Mouse (Mus musculus): ENCODE data around the gene Fgfr2. TPM values are rescaled to one million over a fixed set of nuclear protein-coding genes. Genes with fewer than 3 reads are reported as not detected.

Gene Fgfr2
- polyA plus RNA-seq, 1 experiment from 2014 or later, result 93.6 TPM

GRCm38 (mm10) chr7:131909611-131910010 lies 1213.5 kb downstream of the Fgfr2 start:
- 62% methylated on average over 4 of the region's 4 CpGs for WGBS
- Histone ChIP-seq H3K4me1 (replicated peaks; ENCODE audit: control insufficient read depth, insufficient read depth, low read length) (no peaks in the 10 kb centered on the region), H3K4me2 (ENCODE audit: low read depth, low read length, severe bottlenecking) (no peak overlapping the region), H3K36me3 (ENCODE audit: control insufficient read depth, insufficient read depth, low read length) (no peaks in the 10 kb centered on the region), H3K4me3 (ENCODE audit: low read depth, low read length) (no peak overlapping the region), H3K27ac (ENCODE audit: low read depth, low read length) (no peak overlapping the region), H3K9me3 (ENCODE audit: control insufficient read depth, low read length) (no peaks in the 10 kb centered on the region), H3K9ac (ENCODE audit: low read length) (no peak overlapping the region), H3K27me3 (ENCODE audit: control insufficient read depth, insufficient read depth, low read length) (no peaks in the 10 kb centered on the region)
- DNase-seq (ENCODE audit: low spot score) (no peak), ATAC-seq (replicated peaks; ENCODE audit: low FRiP score) (no peak)

- Histone ChIP-seq H3K9ac (ENCODE audit: low read length) (no peak overlapping the region), H3K4me3 (ENCODE audit: low read depth, low read length) (no peak overlapping the region), H3K36me3 (ENCODE audit: control insufficient read depth, insufficient read depth, low read length) (no peaks in the 10 kb centered on the region), H3K4me1 (replicated peaks; ENCODE audit: control insufficient read depth, insufficient read depth, low read length) (no peaks in the 10 kb centered on the region), H3K4me2 (ENCODE audit: low read depth, low read length, severe bottlenecking) (no peak overlapping the region), H3K27ac (ENCODE audit: low read depth, low read length) (no peak overlapping the region), H3K9me3 (ENCODE audit: control insufficient read depth, low read length) (no peaks in the 10 kb centered on the region), H3K27me3 (ENCODE audit: control insufficient read depth, insufficient read depth, low read length) (no peaks in the 10 kb centered on the region)
- DNase-seq (ENCODE audit: low spot score), result no peak
- no peak for ATAC-seq (replicated peaks; ENCODE audit: low FRiP score)
- 87% methylated on average over 10 of the region's 10 CpGs for WGBS
Measured at GRCm38 (mm10) chr7:131906499-131907190, 1216.5 kb downstream of the Fgfr2 start.

GRCm38 (mm10) chr7:131899356-131899755 lies 1223.8 kb downstream of the Fgfr2 start:
- Histone ChIP-seq H3K4me1 (replicated peaks; ENCODE audit: control insufficient read depth, insufficient read depth, low read length) (no peaks in the 10 kb centered on the region), H3K4me3 (ENCODE audit: low read depth, low read length) (no peak overlapping the region), H3K4me2 (ENCODE audit: low read depth, low read length, severe bottlenecking) (no peak overlapping the region), H3K27ac (ENCODE audit: low read depth, low read length) (no peak overlapping the region), H3K9me3 (ENCODE audit: control insufficient read depth, low read length) (peaks cover 4% of the 10 kb centered on the region; the same call in 1 of the 2 replicates), H3K9ac (ENCODE audit: low read length) (no peak overlapping the region), H3K36me3 (ENCODE audit: control insufficient read depth, insufficient read depth, low read length) (no peaks in the 10 kb centered on the region), H3K27me3 (ENCODE audit: control insufficient read depth, insufficient read depth, low read length) (no peaks in the 10 kb centered on the region)
- DNase-seq (ENCODE audit: low spot score) (peak; percentile 79), ATAC-seq (replicated peaks; ENCODE audit: low FRiP score) (no peak)
- WGBS, result 4% methylated on average over 2 of the region's 2 CpGs

GRCm38 (mm10) chr7:131897282-131897681 lies 1225.9 kb downstream of the Fgfr2 start:
- peaks cover 6% of the 10 kb centered on the region; the same call in 1 of the 2 replicates for H3K9me3 ChIP-seq (ENCODE audit: control insufficient read depth, low read length)
- H3K4me3 ChIP-seq (ENCODE audit: low read depth, low read length), result no peak overlapping the region
- no peak overlapping the region for H3K4me2 ChIP-seq (ENCODE audit: low read depth, low read length, severe bottlenecking)
- no peak overlapping the region for H3K27ac ChIP-seq (ENCODE audit: low read depth, low read length)
- no peaks in the 10 kb centered on the region for H3K36me3 ChIP-seq (ENCODE audit: control insufficient read depth, insufficient read depth, low read length)
- ATAC-seq (replicated peaks; ENCODE audit: low FRiP score) (no peak), DNase-seq (ENCODE audit: low spot score) (no peak)
- no peaks in the 10 kb centered on the region for H3K27me3 ChIP-seq (ENCODE audit: control insufficient read depth, insufficient read depth, low read length)
- no peak overlapping the region for H3K9ac ChIP-seq (ENCODE audit: low read length)
- no peaks in the 10 kb centered on the region for H3K4me1 ChIP-seq (replicated peaks; ENCODE audit: control insufficient read depth, insufficient read depth, low read length)
- WGBS, result 14% methylated on average over 4 of the region's 4 CpGs

- no peak overlapping the region for H3K9ac ChIP-seq (ENCODE audit: low read length)
- no peaks in the 10 kb centered on the region for H3K9me3 ChIP-seq (ENCODE audit: control insufficient read depth, low read length)
- peaks cover 19% of the 10 kb centered on the region; the same call in 1 of the 2 replicates for H3K27me3 ChIP-seq (ENCODE audit: control insufficient read depth, insufficient read depth, low read length)
- H3K4me2 ChIP-seq (ENCODE audit: low read depth, low read length, severe bottlenecking), result no peak overlapping the region
- no peaks in the 10 kb centered on the region for H3K36me3 ChIP-seq (ENCODE audit: control insufficient read depth, insufficient read depth, low read length)
- DNase-seq (ENCODE audit: low spot score), result no peak
- no peak for ATAC-seq (replicated peaks; ENCODE audit: low FRiP score)
- no peak overlapping the region for H3K4me3 ChIP-seq (ENCODE audit: low read depth, low read length)
- 70% methylated on average over 6 of the region's 6 CpGs for WGBS
- no peaks in the 10 kb centered on the region for H3K4me1 ChIP-seq (replicated peaks; ENCODE audit: control insufficient read depth, insufficient read depth, low read length)
- H3K27ac ChIP-seq (ENCODE audit: low read depth, low read length), result no peak overlapping the region
Measured at GRCm38 (mm10) chr7:131882824-131883223, 1240.3 kb downstream of the Fgfr2 start.

- H3K9me3 ChIP-seq (ENCODE audit: control insufficient read depth, low read length), result no peaks in the 10 kb centered on the region
- no peak overlapping the region for H3K4me2 ChIP-seq (ENCODE audit: low read depth, low read length, severe bottlenecking)
- no peak overlapping the region for H3K27ac ChIP-seq (ENCODE audit: low read depth, low read length)
- H3K27me3 ChIP-seq (ENCODE audit: control insufficient read depth, insufficient read depth, low read length), result peaks cover 19% of the 10 kb centered on the region; the same call in 1 of the 2 replicates
- no peaks in the 10 kb centered on the region for H3K4me1 ChIP-seq (replicated peaks; ENCODE audit: control insufficient read depth, insufficient read depth, low read length)
- no peak overlapping the region for H3K9ac ChIP-seq (ENCODE audit: low read length)
- H3K36me3 ChIP-seq (ENCODE audit: control insufficient read depth, insufficient read depth, low read length), result no peaks in the 10 kb centered on the region
- DNase-seq (ENCODE audit: low spot score), result peak; percentile 89
- peak; percentile 44; the same call in 1 of the 2 replicates for ATAC-seq (replicated peaks; ENCODE audit: low FRiP score)
- no peak overlapping the region for H3K4me3 ChIP-seq (ENCODE audit: low read depth, low read length)
- 51% methylated on average over 5 of the region's 5 CpGs for WGBS
Measured at GRCm38 (mm10) chr7:131881876-131882615, 1241.1 kb downstream of the Fgfr2 start.

- Histone ChIP-seq H3K27me3 (ENCODE audit: control insufficient read depth, insufficient read depth, low read length) (peaks cover 19% of the 10 kb centered on the region; the same call in 1 of the 2 replicates), H3K9ac (ENCODE audit: low read length) (no peak overlapping the region), H3K4me3 (ENCODE audit: low read depth, low read length) (no peak overlapping the region), H3K9me3 (ENCODE audit: control insufficient read depth, low read length) (no peaks in the 10 kb centered on the region), H3K4me1 (replicated peaks; ENCODE audit: control insufficient read depth, insufficient read depth, low read length) (no peaks in the 10 kb centered on the region), H3K27ac (ENCODE audit: low read depth, low read length) (no peak overlapping the region), H3K36me3 (ENCODE audit: control insufficient read depth, insufficient read depth, low read length) (no peaks in the 10 kb centered on the region), H3K4me2 (ENCODE audit: low read depth, low read length, severe bottlenecking) (no peak overlapping the region)
- DNase-seq (ENCODE audit: low spot score), result no peak
- no peak for ATAC-seq (replicated peaks; ENCODE audit: low FRiP score)
- WGBS, result 85% methylated on average over 5 of the region's 5 CpGs
Measured at GRCm38 (mm10) chr7:131880150-131880549, 1243.0 kb downstream of the Fgfr2 start.

GRCm38 (mm10) chr7:131878846-131879245 lies 1244.3 kb downstream of the Fgfr2 start:
- WGBS, result 76% methylated on average over 8 of the region's 8 CpGs
- ATAC-seq (replicated peaks; ENCODE audit: low FRiP score), result no peak
- peaks cover 19% of the 10 kb centered on the region; the same call in 1 of the 2 replicates for H3K27me3 ChIP-seq (ENCODE audit: control insufficient read depth, insufficient read depth, low read length)

More at GRCm38 (mm10) chr7:131878846-131879245, 1244.3 kb downstream of the Fgfr2 start:
- no peak overlapping the region for H3K27ac ChIP-seq (ENCODE audit: low read depth, low read length)
- no peak overlapping the region for H3K4me3 ChIP-seq (ENCODE audit: low read depth, low read length)
- H3K4me1 ChIP-seq (replicated peaks; ENCODE audit: control insufficient read depth, insufficient read depth, low read length), result no peaks in the 10 kb centered on the region
- H3K9ac ChIP-seq (ENCODE audit: low read length), result no peak overlapping the region
- H3K4me2 ChIP-seq (ENCODE audit: low read depth, low read length, severe bottlenecking), result no peak overlapping the region
- DNase-seq (ENCODE audit: low spot score), result no peak
- H3K36me3 ChIP-seq (ENCODE audit: control insufficient read depth, insufficient read depth, low read length), result no peaks in the 10 kb centered on the region
- no peaks in the 10 kb centered on the region for H3K9me3 ChIP-seq (ENCODE audit: control insufficient read depth, low read length)
